Mouse (Mus musculus): ENCODE measurements at regions not wholly inside any gene's neighbourhood (a gene's known extent, or its start where the extent isn't known, plus 50 kb on each side); places are given as distances from the start of the nearest gene placed in this dataset.

- Histone ChIP-seq H3K36me3 (ENCODE audit: control insufficient read depth, insufficient read depth, low read length) (no peaks in the 10 kb centered on the region), H3K27me3 (ENCODE audit: control insufficient read depth, insufficient read depth, low read length) (no peaks in the 10 kb centered on the region), H3K4me3 (ENCODE audit: control insufficient read depth in 1 of 2, insufficient read depth in 1 of 2, low read depth in 1 of 2, low read length in 2 of 2) (no peak overlapping the region), H3K9me3 (ENCODE audit: control insufficient read depth, low read length) (no peaks in the 10 kb centered on the region), H3K9ac (ENCODE audit: low read length) (no peak overlapping the region), H3K27ac (replicated peaks in 1 of 2; ENCODE audit: control insufficient read depth in 1 of 2, insufficient read depth in 1 of 2, low read depth in 2 of 2, low read length in 2 of 2) (no peak overlapping the region), H3K4me2 (ENCODE audit: low read length) (no peak overlapping the region), H3K4me1 (ENCODE audit: control insufficient read depth in 2 of 2, insufficient read depth in 2 of 2, low read length in 2 of 2) (peaks cover 0 to 2% of the 10 kb centered on the region in 2 experiments; a peak in 1 of 4 replicates)
- 98% methylated on average over 5 of the region's 5 CpGs for WGBS
- no peak for ATAC-seq (ENCODE audit: insufficient number of reproducible peaks, insufficient read depth, low FRiP score, low read depth)
Measured at GRCm38 (mm10) chr1:169077228-169077627, 454.0 kb downstream of the Nuf2 start.

- Histone ChIP-seq H3K36me3 (ENCODE audit: control insufficient read depth, insufficient read depth, low read length) (no peaks in the 10 kb centered on the region), H3K4me2 (ENCODE audit: low read length) (no peak overlapping the region; the same call in 1 of the 2 replicates), H3K9ac (ENCODE audit: low read length) (no peak overlapping the region), H3K4me1 (ENCODE audit: control insufficient read depth in 2 of 2, insufficient read depth in 2 of 2, low read length in 2 of 2) (peaks cover 0 to 2% of the 10 kb centered on the region in 2 experiments; a peak in 1 of 4 replicates), H3K27me3 (ENCODE audit: control insufficient read depth, insufficient read depth, low read length) (no peaks in the 10 kb centered on the region), H3K4me3 (ENCODE audit: control insufficient read depth in 1 of 2, insufficient read depth in 1 of 2, low read depth in 1 of 2, low read length in 2 of 2) (no peak overlapping the region), H3K9me3 (ENCODE audit: control insufficient read depth, low read length) (no peaks in the 10 kb centered on the region), H3K27ac (replicated peaks in 1 of 2; ENCODE audit: control insufficient read depth in 1 of 2, insufficient read depth in 1 of 2, low read depth in 2 of 2, low read length in 2 of 2) (no peak overlapping the region)
- ATAC-seq (ENCODE audit: insufficient number of reproducible peaks, insufficient read depth, low FRiP score, low read depth), result no peak
- WGBS, result 39% methylated on average over 7 of the region's 7 CpGs
Measured at GRCm38 (mm10) chr1:169076006-169076405, 455.3 kb downstream of the Nuf2 start.

- no peaks in the 10 kb centered on the region for H3K27me3 ChIP-seq (ENCODE audit: control insufficient read depth, insufficient read depth, low read length)
- H3K9ac ChIP-seq (ENCODE audit: low read length), result no peak overlapping the region
- H3K9me3 ChIP-seq (ENCODE audit: control insufficient read depth, low read length), result no peaks in the 10 kb centered on the region
- no peaks in the 10 kb centered on the region for H3K36me3 ChIP-seq (ENCODE audit: control insufficient read depth, insufficient read depth, low read length)
- H3K27ac ChIP-seq (replicated peaks in 1 of 2; ENCODE audit: control insufficient read depth in 1 of 2, insufficient read depth in 1 of 2, low read depth in 2 of 2, low read length in 2 of 2), result no peak overlapping the region
- H3K4me3 ChIP-seq (ENCODE audit: control insufficient read depth in 1 of 2, insufficient read depth in 1 of 2, low read depth in 1 of 2, low read length in 2 of 2), result no peak overlapping the region
- 93% methylated on average over 4 of the region's 4 CpGs for WGBS
- H3K4me1 ChIP-seq (ENCODE audit: control insufficient read depth in 2 of 2, insufficient read depth in 2 of 2, low read length in 2 of 2), result peaks cover 0 to 2% of the 10 kb centered on the region in 2 experiments; a peak in 1 of 4 replicates
- no peak overlapping the region for H3K4me2 ChIP-seq (ENCODE audit: low read length)
- no peak for ATAC-seq (ENCODE audit: insufficient number of reproducible peaks, insufficient read depth, low FRiP score, low read depth)
Measured at GRCm38 (mm10) chr1:169071366-169071765, 459.9 kb downstream of the Nuf2 start.

GRCm38 (mm10) chr1:169069647-169070046 is 461.6 kb downstream of the Nuf2 start:
- Histone ChIP-seq H3K9me3 (ENCODE audit: control insufficient read depth, low read length) (no peaks in the 10 kb centered on the region), H3K9ac (ENCODE audit: low read length) (no peak overlapping the region), H3K4me2 (ENCODE audit: low read length) (no peak overlapping the region), H3K36me3 (ENCODE audit: control insufficient read depth, insufficient read depth, low read length) (no peaks in the 10 kb centered on the region), H3K27me3 (ENCODE audit: control insufficient read depth, insufficient read depth, low read length) (no peaks in the 10 kb centered on the region), H3K27ac (replicated peaks in 1 of 2; ENCODE audit: control insufficient read depth in 1 of 2, insufficient read depth in 1 of 2, low read depth in 2 of 2, low read length in 2 of 2) (no peak overlapping the region), H3K4me1 (ENCODE audit: control insufficient read depth in 2 of 2, insufficient read depth in 2 of 2, low read length in 2 of 2) (no peaks in the 10 kb centered on the region), H3K4me3 (ENCODE audit: control insufficient read depth in 1 of 2, insufficient read depth in 1 of 2, low read depth in 1 of 2, low read length in 2 of 2) (no peak overlapping the region)
- no peak for ATAC-seq (ENCODE audit: insufficient number of reproducible peaks, insufficient read depth, low FRiP score, low read depth)
- WGBS, result 71% methylated on average over 3 of the region's 3 CpGs

GRCm38 (mm10) chr1:169066795-169067194 is 464.5 kb downstream of the Nuf2 start:
- Histone ChIP-seq H3K9ac (ENCODE audit: low read length) (no peak overlapping the region), H3K4me2 (ENCODE audit: low read length) (no peak overlapping the region), H3K4me3 (ENCODE audit: control insufficient read depth in 1 of 2, insufficient read depth in 1 of 2, low read depth in 1 of 2, low read length in 2 of 2) (no peak overlapping the region), H3K4me1 (ENCODE audit: control insufficient read depth in 2 of 2, insufficient read depth in 2 of 2, low read length in 2 of 2) (no peaks in the 10 kb centered on the region), H3K36me3 (ENCODE audit: control insufficient read depth, insufficient read depth, low read length) (no peaks in the 10 kb centered on the region), H3K27ac (replicated peaks in 1 of 2; ENCODE audit: control insufficient read depth in 1 of 2, insufficient read depth in 1 of 2, low read depth in 2 of 2, low read length in 2 of 2) (no peak overlapping the region), H3K27me3 (ENCODE audit: control insufficient read depth, insufficient read depth, low read length) (no peaks in the 10 kb centered on the region), H3K9me3 (ENCODE audit: control insufficient read depth, low read length) (no peaks in the 10 kb centered on the region)
- ATAC-seq (ENCODE audit: insufficient number of reproducible peaks, insufficient read depth, low FRiP score, low read depth), result no peak
- 35% methylated on average over 4 of the region's 4 CpGs for WGBS

GRCm38 (mm10) chr1:169060627-169061026 is 470.6 kb downstream of the Nuf2 start:
- 75% methylated on average over 6 of the region's 6 CpGs for WGBS
- Histone ChIP-seq H3K4me2 (ENCODE audit: low read length) (no peak overlapping the region), H3K9me3 (ENCODE audit: control insufficient read depth, low read length) (no peaks in the 10 kb centered on the region), H3K27ac (replicated peaks in 1 of 2; ENCODE audit: control insufficient read depth in 1 of 2, insufficient read depth in 1 of 2, low read depth in 2 of 2, low read length in 2 of 2) (no peak overlapping the region), H3K36me3 (ENCODE audit: control insufficient read depth, insufficient read depth, low read length) (no peaks in the 10 kb centered on the region), H3K27me3 (ENCODE audit: control insufficient read depth, insufficient read depth, low read length) (no peaks in the 10 kb centered on the region), H3K4me3 (ENCODE audit: control insufficient read depth in 1 of 2, insufficient read depth in 1 of 2, low read depth in 1 of 2, low read length in 2 of 2) (no peak overlapping the region), H3K9ac (ENCODE audit: low read length) (no peak overlapping the region), H3K4me1 (ENCODE audit: control insufficient read depth in 2 of 2, insufficient read depth in 2 of 2, low read length in 2 of 2) (no peaks in the 10 kb centered on the region)
- no peak for ATAC-seq (ENCODE audit: insufficient number of reproducible peaks, insufficient read depth, low FRiP score, low read depth)

- 62% methylated on average over 5 of the region's 5 CpGs for WGBS
- Histone ChIP-seq H3K4me3 (ENCODE audit: control insufficient read depth in 1 of 2, insufficient read depth in 1 of 2, low read depth in 1 of 2, low read length in 2 of 2) (no peak overlapping the region), H3K36me3 (ENCODE audit: control insufficient read depth, insufficient read depth, low read length) (no peaks in the 10 kb centered on the region), H3K4me1 (ENCODE audit: control insufficient read depth in 2 of 2, insufficient read depth in 2 of 2, low read length in 2 of 2) (no peaks in the 10 kb centered on the region), H3K27ac (replicated peaks in 1 of 2; ENCODE audit: control insufficient read depth in 1 of 2, insufficient read depth in 1 of 2, low read depth in 2 of 2, low read length in 2 of 2) (no peak overlapping the region), H3K27me3 (ENCODE audit: control insufficient read depth, insufficient read depth, low read length) (no peaks in the 10 kb centered on the region), H3K9me3 (ENCODE audit: control insufficient read depth, low read length) (no peaks in the 10 kb centered on the region), H3K9ac (ENCODE audit: low read length) (no peak overlapping the region), H3K4me2 (ENCODE audit: low read length) (no peak overlapping the region)
- ATAC-seq (ENCODE audit: insufficient number of reproducible peaks, insufficient read depth, low FRiP score, low read depth), result no peak
Measured at GRCm38 (mm10) chr1:169060145-169060544, 471.1 kb downstream of the Nuf2 start.

GRCm38 (mm10) chr1:169051863-169052257 is 479.4 kb downstream of the Nuf2 start:
- Histone ChIP-seq H3K27me3 (ENCODE audit: control insufficient read depth, insufficient read depth, low read length) (no peaks in the 10 kb centered on the region), H3K4me3 (ENCODE audit: control insufficient read depth in 1 of 2, insufficient read depth in 1 of 2, low read depth in 1 of 2, low read length in 2 of 2) (no peak overlapping the region), H3K9me3 (ENCODE audit: control insufficient read depth, low read length) (no peaks in the 10 kb centered on the region), H3K4me1 (ENCODE audit: control insufficient read depth in 2 of 2, insufficient read depth in 2 of 2, low read length in 2 of 2) (no peaks in the 10 kb centered on the region), H3K9ac (ENCODE audit: low read length) (no peak overlapping the region), H3K36me3 (ENCODE audit: control insufficient read depth, insufficient read depth, low read length) (no peaks in the 10 kb centered on the region), H3K27ac (replicated peaks in 1 of 2; ENCODE audit: control insufficient read depth in 1 of 2, insufficient read depth in 1 of 2, low read depth in 2 of 2, low read length in 2 of 2) (no peak overlapping the region), H3K4me2 (ENCODE audit: low read length) (no peak overlapping the region)
- WGBS, result 88% methylated on average over 8 of the region's 8 CpGs
- no peak for ATAC-seq (ENCODE audit: insufficient number of reproducible peaks, insufficient read depth, low FRiP score, low read depth)
